Mouse (Mus musculus) erythroblast, embryonic 14.5 days (primary cell): ENCODE data around the gene Elavl4.

Experiments used
- GATA1 ChIP-seq: IDR thresholded peaks from 2 replicates; pipeline ENCODE4 v1.6.1; 2012; ENCODE audit warnings: low read length, inconsistent platforms, mixed read lengths
- TAL1 ChIP-seq: IDR thresholded peaks from 3 replicates; pipeline ENCODE4 v1.6.1; 2012; ENCODE audit warnings: low read length, inconsistent platforms, mixed read lengths

DNA sequence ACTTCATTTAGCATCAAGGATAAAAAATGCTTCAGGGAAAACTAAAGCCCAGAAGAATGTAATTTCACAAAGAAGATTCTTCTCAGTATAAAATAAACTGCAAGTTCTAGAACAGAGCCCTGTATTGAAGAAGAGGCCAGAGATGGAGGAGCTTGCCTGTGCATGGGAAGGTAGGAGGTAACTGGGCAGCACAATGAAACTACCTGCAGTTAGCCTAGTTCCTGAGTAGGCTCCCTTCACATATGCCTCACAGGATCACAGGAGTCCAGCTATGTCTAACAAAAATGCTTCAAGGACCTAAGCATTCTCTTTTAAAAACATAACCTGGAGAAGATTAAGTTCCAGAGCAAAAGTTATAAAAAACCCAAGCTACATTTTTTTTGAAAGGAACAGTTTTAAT lies 122.5 kb downstream of the Elavl4 start:
- no peak for TF ChIP-seq TAL1
- no peak for TF ChIP-seq GATA1
